Mouse (Mus musculus): ENCODE measurements around the gene AY358078. TPM values are rescaled to one million over a fixed set of nuclear protein-coding genes. Genes with fewer than 3 reads are reported as not detected.

The AY358078 gene
- polyA plus RNA-seq, 1 experiment: not detected

Other genes starting within 250 kb of the AY358078 start
- 0.06 TPM in 2 replicates for gene Gm5622, start 247.3 kb upstream of the AY358078 start, polyA plus RNA-seq (2012; rRNA removed)
- gene Gm17175, start 226.0 kb upstream of the AY358078 start, polyA plus RNA-seq (2012; rRNA removed): not detected in 2 replicates
- not detected in 2 replicates for gene Gm17174, start 207.9 kb upstream of the AY358078 start, polyA plus RNA-seq (2012; rRNA removed)
- not detected in 2 replicates for gene Gm17078, start 188.7 kb upstream of the AY358078 start, polyA plus RNA-seq (2012; rRNA removed)
- not detected in 2 replicates for gene Gm4181, start 164.4 kb upstream of the AY358078 start, polyA plus RNA-seq (2012; rRNA removed)
- not detected in 2 replicates for gene Gm17079, start 104.6 kb upstream of the AY358078 start, polyA plus RNA-seq (2012; rRNA removed)
- not detected in 2 replicates for gene Gm5800, start 82.9 kb upstream of the AY358078 start, polyA plus RNA-seq (2012; rRNA removed)
- 0.56 and 0.57 TPM in 2 replicates for gene Ang4, start 26.5 kb upstream of the AY358078 start, polyA plus RNA-seq (2012; rRNA removed)
- gene Ear6, start 53.7 kb downstream of the AY358078 start, polyA plus RNA-seq (2012; rRNA removed): not detected in 2 replicates
- gene Mettl17, start 84.8 kb downstream of the AY358078 start, polyA plus RNA-seq (2012; rRNA removed): 35.8 and 40.5 TPM in 2 replicates
- 1.2 and 2.0 TPM in 2 replicates for gene Slc39a2, start 92.8 kb downstream of the AY358078 start, polyA plus RNA-seq (2012; rRNA removed)
- 393 and 417 TPM in 2 replicates for gene Ndrg2, start 114.1 kb downstream of the AY358078 start, polyA plus RNA-seq (2012; rRNA removed)
- 0.11 TPM in 1 of 2 replicates, not detected in the other for gene Tppp2, start 118.4 kb downstream of the AY358078 start, polyA plus RNA-seq (2012; rRNA removed)
- gene Rnase13, start 122.7 kb downstream of the AY358078 start, polyA plus RNA-seq (2012; rRNA removed): 0.75 and 1.0 TPM in 2 replicates
- 44.4 and 53.8 TPM in 2 replicates for gene Arhgef40, start 184.7 kb downstream of the AY358078 start, polyA plus RNA-seq (2012; rRNA removed)
- gene Tmem253, start 215.6 kb downstream of the AY358078 start, polyA plus RNA-seq (2012; rRNA removed): 1.1 and 1.5 TPM in 2 replicates
- gene Zfp219, start 220.7 kb downstream of the AY358078 start, polyA plus RNA-seq (2012; rRNA removed): 105 and 107 TPM in 2 replicates
- gene Olfr221, start 242.4 kb downstream of the AY358078 start, polyA plus RNA-seq (2012; rRNA removed): not detected in 2 replicates